Mouse (Mus musculus): ENCODE measurements around the gene Hspb7. TPM values are rescaled to one million over a fixed set of nuclear protein-coding genes. Genes with fewer than 3 reads are reported as not detected.

Hspb7 gene
- polyA plus RNA-seq, 1 experiment from 2014 or later = not detected

- H3K4me1 ChIP-seq (ENCODE audit: control insufficient read depth, insufficient read depth, low read length) = no peaks in the 10 kb centered on the region
- H3K4me2 ChIP-seq (ENCODE audit: low read length) = no peak overlapping the region
- peaks cover 100% of the 10 kb centered on the region for H3K36me3 ChIP-seq (ENCODE audit: control insufficient read depth, insufficient read depth, low read length)
- H3K9ac ChIP-seq (replicated peaks; ENCODE audit: low read length) = no peak overlapping the region
- DNase-seq = no peak
- no peaks in the 10 kb centered on the region for H3K9me3 ChIP-seq (ENCODE audit: control insufficient read depth, low read length)
- 86% methylated on average over 15 of the region's 15 CpGs for WGBS
- no peak for ATAC-seq (ENCODE audit: low FRiP score, low TSS enrichment)
- no peak overlapping the region for H3K4me3 ChIP-seq (replicated peaks; ENCODE audit: low read depth, low read length)
- H3K27me3 ChIP-seq (ENCODE audit: control insufficient read depth, insufficient read depth, low read length) = no peaks in the 10 kb centered on the region
- no peak overlapping the region for H3K27ac ChIP-seq (replicated peaks; ENCODE audit: low read depth, low read length)
These were observed 46.4 kb downstream of the Hspb7 start for GRCm38 (mm10) chr4:141466844-141467580.

GRCm38 (mm10) chr4:141467581-141467927 is 47.0 kb downstream of the Hspb7 start:
- no peak overlapping the region for H3K27ac ChIP-seq (replicated peaks; ENCODE audit: low read depth, low read length)
- H3K27me3 ChIP-seq (ENCODE audit: control insufficient read depth, insufficient read depth, low read length) = no peaks in the 10 kb centered on the region
- no peaks in the 10 kb centered on the region for H3K9me3 ChIP-seq (ENCODE audit: control insufficient read depth, low read length)
- no peak overlapping the region for H3K4me2 ChIP-seq (ENCODE audit: low read length)
- DNase-seq = no peak
- WGBS = 87% methylated on average over 6 of the region's 6 CpGs
- H3K4me1 ChIP-seq (ENCODE audit: control insufficient read depth, insufficient read depth, low read length) = no peaks in the 10 kb centered on the region
- no peak for ATAC-seq (ENCODE audit: low FRiP score, low TSS enrichment)
- H3K4me3 ChIP-seq (replicated peaks; ENCODE audit: low read depth, low read length) = no peak overlapping the region
- H3K36me3 ChIP-seq (ENCODE audit: control insufficient read depth, insufficient read depth, low read length) = peaks cover 100% of the 10 kb centered on the region
- H3K9ac ChIP-seq (replicated peaks; ENCODE audit: low read length) = no peak overlapping the region

GRCm38 (mm10) chr4:141468576-141468975 is 48.0 kb downstream of the Hspb7 start:
- ATAC-seq (ENCODE audit: low FRiP score, low TSS enrichment) = no peak
- DNase-seq = no peak
- WGBS = 66% methylated on average over 10 of the region's 10 CpGs
- no peaks in the 10 kb centered on the region for H3K9me3 ChIP-seq (ENCODE audit: control insufficient read depth, low read length)
- H3K4me3 ChIP-seq (replicated peaks; ENCODE audit: low read depth, low read length) = no peak overlapping the region
- H3K9ac ChIP-seq (replicated peaks; ENCODE audit: low read length) = no peak overlapping the region
- H3K27ac ChIP-seq (replicated peaks; ENCODE audit: low read depth, low read length) = no peak overlapping the region
- peaks cover 100% of the 10 kb centered on the region for H3K36me3 ChIP-seq (ENCODE audit: control insufficient read depth, insufficient read depth, low read length)
- H3K4me1 ChIP-seq (ENCODE audit: control insufficient read depth, insufficient read depth, low read length) = no peaks in the 10 kb centered on the region
- H3K27me3 ChIP-seq (ENCODE audit: control insufficient read depth, insufficient read depth, low read length) = no peaks in the 10 kb centered on the region
- no peak overlapping the region for H3K4me2 ChIP-seq (ENCODE audit: low read length)

- DNase-seq = no peak
- Histone ChIP-seq H3K27me3 (ENCODE audit: control insufficient read depth, insufficient read depth, low read length) (no peaks in the 10 kb centered on the region), H3K4me3 (replicated peaks; ENCODE audit: low read depth, low read length) (no peak overlapping the region), H3K9me3 (ENCODE audit: control insufficient read depth, low read length) (no peaks in the 10 kb centered on the region), H3K4me1 (ENCODE audit: control insufficient read depth, insufficient read depth, low read length) (no peaks in the 10 kb centered on the region), H3K4me2 (ENCODE audit: low read length) (no peak overlapping the region), H3K27ac (replicated peaks; ENCODE audit: low read depth, low read length) (no peak overlapping the region), H3K36me3 (ENCODE audit: control insufficient read depth, insufficient read depth, low read length) (peaks cover 100% of the 10 kb centered on the region), H3K9ac (replicated peaks; ENCODE audit: low read length) (no peak overlapping the region)
- WGBS = 91% methylated on average over 9 of the region's 9 CpGs
- ATAC-seq (ENCODE audit: low FRiP score, low TSS enrichment) = no peak
These were observed 48.8 kb downstream of the Hspb7 start for GRCm38 (mm10) chr4:141469343-141469742.

GRCm38 (mm10) chr4:141471491-141471890 is 50.9 kb downstream of the Hspb7 start:
- H3K9ac ChIP-seq (replicated peaks; ENCODE audit: low read length) = no peak overlapping the region
- no peaks in the 10 kb centered on the region for H3K4me1 ChIP-seq (ENCODE audit: control insufficient read depth, insufficient read depth, low read length)

GRCm38 (mm10) chr4:141472641-141473321 is 52.2 kb downstream of the Hspb7 start:
- WGBS = 90% methylated on average over 32 of the region's 32 CpGs
- Histone ChIP-seq H3K9me3 (ENCODE audit: control insufficient read depth, low read length) (no peaks in the 10 kb centered on the region), H3K4me2 (ENCODE audit: low read length) (no peak overlapping the region), H3K9ac (replicated peaks; ENCODE audit: low read length) (no peak overlapping the region), H3K27ac (replicated peaks; ENCODE audit: low read depth, low read length) (no peak overlapping the region), H3K36me3 (ENCODE audit: control insufficient read depth, insufficient read depth, low read length) (peaks cover 100% of the 10 kb centered on the region), H3K4me1 (ENCODE audit: control insufficient read depth, insufficient read depth, low read length) (no peaks in the 10 kb centered on the region), H3K27me3 (ENCODE audit: control insufficient read depth, insufficient read depth, low read length) (no peaks in the 10 kb centered on the region), H3K4me3 (replicated peaks; ENCODE audit: low read depth, low read length) (no peak overlapping the region)
- ATAC-seq (ENCODE audit: low FRiP score, low TSS enrichment) = no peak
- DNase-seq = no peak

More at GRCm38 (mm10) chr4:141471491-141471890, 50.9 kb downstream of the Hspb7 start:
- no peak for DNase-seq
- H3K4me3 ChIP-seq (replicated peaks; ENCODE audit: low read depth, low read length) = no peak overlapping the region
- H3K4me2 ChIP-seq (ENCODE audit: low read length) = no peak overlapping the region
- ATAC-seq (ENCODE audit: low FRiP score, low TSS enrichment) = no peak
- H3K36me3 ChIP-seq (ENCODE audit: control insufficient read depth, insufficient read depth, low read length) = peaks cover 100% of the 10 kb centered on the region
- WGBS = 97% methylated on average over 16 of the region's 16 CpGs
- H3K27me3 ChIP-seq (ENCODE audit: control insufficient read depth, insufficient read depth, low read length) = no peaks in the 10 kb centered on the region
- no peaks in the 10 kb centered on the region for H3K9me3 ChIP-seq (ENCODE audit: control insufficient read depth, low read length)
- H3K27ac ChIP-seq (replicated peaks; ENCODE audit: low read depth, low read length) = no peak overlapping the region

- Histone ChIP-seq H3K4me2 (ENCODE audit: low read length) (no peak overlapping the region), H3K36me3 (ENCODE audit: control insufficient read depth, insufficient read depth, low read length) (peaks cover 100% of the 10 kb centered on the region), H3K27ac (replicated peaks; ENCODE audit: low read depth, low read length) (no peak overlapping the region), H3K9me3 (ENCODE audit: control insufficient read depth, low read length) (no peaks in the 10 kb centered on the region), H3K4me3 (replicated peaks; ENCODE audit: low read depth, low read length) (no peak overlapping the region), H3K9ac (replicated peaks; ENCODE audit: low read length) (no peak overlapping the region), H3K27me3 (ENCODE audit: control insufficient read depth, insufficient read depth, low read length) (no peaks in the 10 kb centered on the region), H3K4me1 (ENCODE audit: control insufficient read depth, insufficient read depth, low read length) (no peaks in the 10 kb centered on the region)
- DNase-seq (no peak), ATAC-seq (ENCODE audit: low FRiP score, low TSS enrichment) (no peak)
- 89% methylated on average over 19 of the region's 19 CpGs for WGBS
These were observed 53.9 kb downstream of the Hspb7 start for GRCm38 (mm10) chr4:141474431-141474830.

All from midbrain, embryonic 14.5 days (tissue).